Mouse (Mus musculus) urinary bladder, adult 2 months (tissue): Measurements from ENCODE around the gene Zbtb20. TPM values are rescaled to one million over a fixed set of nuclear protein-coding genes. Genes with fewer than 3 reads are reported as not detected.

Experiments used
- DNase-seq: peaks from one replicate; pipeline ENCODE4 v3.0.0; 2022; ENCODE audit warnings: low spot score
- polyA plus RNA-seq: library from polyadenylated mRNA; depleted of rRNA; stranded (reverse); fragments of >200 nt; gene quantifications from 2 replicates; pipeline ENCODE4 v1.2.3, GENCODE M21; 2012

Gene Zbtb20
- polyA plus RNA-seq, 1 experiment: 12.5 TPM

DNA sequence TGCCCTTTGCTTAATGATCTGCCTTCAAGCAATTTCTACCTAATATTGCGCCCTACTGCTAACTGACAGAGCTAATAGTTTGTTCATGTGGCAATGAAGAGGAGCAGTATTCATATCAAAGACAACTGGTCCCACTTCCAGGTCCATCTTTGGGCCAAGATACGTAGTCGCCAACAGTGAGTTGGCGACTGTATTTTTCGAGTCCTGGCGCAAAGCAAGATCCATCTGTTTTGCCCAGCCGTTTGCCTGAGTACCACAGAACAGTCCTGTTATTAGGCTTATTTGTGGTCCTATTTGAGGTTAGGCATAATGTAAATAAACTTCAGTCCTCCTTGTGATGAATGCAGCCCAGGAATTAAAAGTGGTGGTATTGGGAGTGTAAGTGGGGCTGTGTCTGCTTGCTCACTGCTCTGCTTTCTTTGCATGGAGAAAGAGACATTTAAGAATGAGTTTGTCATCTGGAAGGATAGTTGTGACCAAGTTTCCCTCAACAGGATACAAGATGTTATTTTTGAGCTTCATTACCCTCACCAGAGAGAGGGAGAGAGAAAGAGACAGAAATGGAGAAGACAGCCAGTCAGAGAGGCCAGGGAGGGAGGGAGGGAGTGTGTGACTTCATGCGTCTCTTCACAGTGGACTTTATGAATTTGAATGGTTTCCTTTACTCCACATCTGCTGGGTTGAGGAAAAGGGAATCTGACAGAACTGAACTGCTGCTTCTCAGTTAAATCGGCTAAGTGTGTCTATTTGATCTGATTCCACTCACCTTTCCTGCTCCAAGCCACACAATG, 315.6 kb downstream of the Zbtb20 start:
- no peak for DNase-seq

DNA sequence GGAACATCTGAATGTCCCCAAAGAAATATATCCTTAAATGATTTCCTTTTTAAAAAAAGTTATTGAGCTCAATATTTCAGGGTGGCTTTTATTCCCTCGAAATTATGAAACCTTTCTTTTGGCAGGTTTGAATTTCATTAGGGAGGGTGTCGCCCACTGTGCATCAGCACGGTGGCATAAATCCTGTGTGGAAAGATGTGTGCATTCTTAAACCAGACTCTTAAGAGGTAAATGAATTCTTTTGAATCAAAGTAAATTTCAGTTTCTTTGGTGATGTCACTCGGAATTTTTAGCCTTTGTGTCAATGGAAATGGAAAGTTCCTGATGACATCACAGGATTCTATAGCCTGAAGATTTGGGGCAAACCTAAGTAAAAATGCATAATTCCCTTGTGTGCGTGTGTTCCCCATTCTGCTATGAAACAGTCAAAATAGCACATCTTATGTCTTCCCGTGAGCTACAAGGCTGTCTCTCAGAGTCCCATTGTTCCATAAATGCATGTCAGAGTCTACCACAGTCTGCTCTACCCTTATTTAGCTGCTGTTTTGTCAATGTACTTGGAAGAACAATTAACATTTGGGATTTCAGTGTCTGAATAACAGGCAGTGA, 318.1 kb downstream of the Zbtb20 start:
- DNase-seq: no peak

- DNase-seq: no peak
Observed at GRCm38 (mm10) chr16:43217336-43218006, 341.8 kb downstream of the Zbtb20 start.

GRCm38 (mm10) chr16:43219367-43219766, 343.7 kb downstream of the Zbtb20 start:
- DNase-seq: no peak

GRCm38 (mm10) chr16:43221313-43221712, 345.6 kb downstream of the Zbtb20 start:
- DNase-seq: no peak

DNA sequence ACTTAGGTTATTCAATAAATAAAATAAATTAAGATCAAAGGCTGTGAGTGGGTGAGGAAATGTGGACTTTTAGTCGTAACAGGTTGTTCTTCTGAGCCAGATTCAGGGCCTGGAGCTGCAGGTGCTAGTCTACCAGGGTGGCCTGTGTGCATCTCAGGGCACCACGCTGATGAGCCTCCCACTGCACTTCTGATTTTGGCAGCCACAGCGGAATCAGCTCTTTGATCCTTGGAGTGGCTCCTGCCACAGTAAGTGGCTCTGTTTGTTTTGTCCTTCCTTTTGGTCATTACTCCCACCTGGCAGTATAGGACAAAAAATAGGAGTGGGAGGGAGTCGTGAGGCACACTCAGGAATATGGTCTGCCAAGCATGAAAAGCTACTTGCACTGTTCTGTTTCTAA, 354.6 kb downstream of the Zbtb20 start:
- no peak for DNase-seq

DNA sequence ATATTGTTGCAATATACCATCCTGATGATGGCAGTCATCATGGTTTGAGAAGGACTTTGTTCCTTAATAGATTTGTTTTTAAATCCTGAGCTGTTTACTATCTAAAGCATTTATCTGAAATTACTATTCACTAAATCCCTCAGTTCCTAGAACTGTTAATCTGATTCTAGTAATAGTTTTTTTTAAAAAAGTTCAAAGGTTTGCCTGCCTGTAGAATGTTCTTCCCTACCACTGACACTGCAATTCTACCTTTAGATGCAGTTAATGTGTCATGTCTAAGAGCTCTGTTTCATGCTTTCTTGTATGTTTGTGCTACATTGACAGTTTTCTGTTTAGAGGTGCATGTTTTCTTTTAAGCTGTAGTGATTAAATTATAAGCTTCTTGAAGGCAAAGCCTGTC, 358.6 kb downstream of the Zbtb20 start:
- DNase-seq: no peak

- DNase-seq: no peak
Observed at GRCm38 (mm10) chr16:43235317-43235716, 359.6 kb downstream of the Zbtb20 start.

DNA sequence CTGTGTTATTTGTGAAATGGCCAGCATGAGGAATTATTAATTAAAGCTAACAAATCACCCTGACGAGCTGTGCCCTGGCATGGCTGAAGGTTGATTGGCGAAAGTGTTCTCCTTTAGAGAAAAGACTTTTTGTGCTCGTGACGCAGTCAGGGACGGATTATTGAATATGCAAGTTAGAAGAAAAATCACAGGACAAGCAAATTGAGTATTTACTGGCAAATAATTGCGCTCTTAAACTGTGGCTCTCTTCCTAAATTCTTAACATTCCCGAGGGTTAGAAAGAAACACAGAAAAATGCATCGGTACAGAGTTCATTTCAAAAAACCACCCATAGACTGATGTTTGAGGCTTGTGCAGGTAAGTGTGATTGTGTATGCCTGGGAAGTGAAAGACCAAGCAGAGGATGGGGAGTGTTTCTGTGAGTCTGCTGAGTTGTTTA, 360.1 kb downstream of the Zbtb20 start:
- no peak for DNase-seq

- DNase-seq: no peak
Observed at GRCm38 (mm10) chr16:43237551-43237950, 361.9 kb downstream of the Zbtb20 start.

DNA sequence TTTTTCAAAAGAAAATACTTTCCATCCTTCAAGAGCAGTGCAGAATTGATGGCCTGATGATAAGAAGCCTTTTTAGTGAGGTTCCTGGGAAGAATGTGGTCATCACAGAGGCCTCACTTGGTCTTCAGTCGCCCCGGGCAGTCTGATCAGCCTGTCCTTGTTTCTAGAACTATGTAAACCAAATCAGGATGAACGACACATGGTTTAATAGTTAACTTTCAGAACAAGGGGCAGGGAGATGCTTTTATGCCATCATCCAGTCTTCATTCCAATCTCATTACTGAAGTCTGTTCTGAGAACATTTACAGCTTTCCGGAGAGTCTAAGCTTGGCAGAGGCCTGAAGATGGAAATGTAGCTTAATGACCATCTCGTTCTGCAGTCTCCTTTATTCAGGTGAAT, 371.3 kb downstream of the Zbtb20 start:
- DNase-seq: no peak

- no peak for DNase-seq
Observed at GRCm38 (mm10) chr16:43253077-43253476, 377.4 kb downstream of the Zbtb20 start.

GRCm38 (mm10) chr16:43253746-43254145, 378.1 kb downstream of the Zbtb20 start:
- DNase-seq: no peak

DNA sequence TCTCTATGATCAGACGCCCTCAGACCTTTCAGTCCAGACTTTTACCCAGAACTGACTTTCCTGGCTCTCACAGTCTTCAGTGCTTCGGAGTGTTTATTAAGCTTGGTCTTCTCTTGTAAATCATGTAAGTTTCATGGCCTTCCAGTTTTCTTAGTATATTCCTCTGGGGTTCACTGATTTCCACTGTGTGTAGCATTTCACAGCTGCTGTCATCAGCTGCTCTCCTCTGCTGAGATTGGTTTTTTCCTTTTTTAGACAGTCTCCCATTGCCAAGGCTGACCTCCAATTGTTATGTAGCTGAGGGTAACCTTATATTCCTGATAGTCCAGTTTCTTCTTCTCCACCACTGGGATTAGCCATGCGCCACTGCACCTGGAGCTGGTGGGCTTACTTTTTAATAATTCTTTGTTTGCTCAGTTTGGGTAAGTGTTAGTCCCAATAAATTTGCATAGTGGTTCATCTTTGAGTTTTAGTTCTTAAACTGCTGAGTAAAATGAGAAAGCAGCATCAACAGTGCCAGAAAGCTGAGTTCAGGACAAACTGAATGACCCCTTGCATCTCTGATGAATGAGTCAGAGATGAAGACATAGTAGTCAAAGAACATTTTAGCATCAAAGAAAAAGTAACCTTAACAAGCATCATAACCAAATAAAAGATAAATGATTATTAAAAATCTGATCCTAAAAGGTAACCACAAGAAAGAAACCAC, 380.7 kb downstream of the Zbtb20 start:
- no peak for DNase-seq

GRCm38 (mm10) chr16:43256900-43257281, 381.2 kb downstream of the Zbtb20 start:
- DNase-seq: no peak

GRCm38 (mm10) chr16:43259466-43259865, 383.8 kb downstream of the Zbtb20 start:
- DNase-seq: no peak

- DNase-seq: no peak
Observed at GRCm38 (mm10) chr16:43260862-43261261, 385.2 kb downstream of the Zbtb20 start.

DNA sequence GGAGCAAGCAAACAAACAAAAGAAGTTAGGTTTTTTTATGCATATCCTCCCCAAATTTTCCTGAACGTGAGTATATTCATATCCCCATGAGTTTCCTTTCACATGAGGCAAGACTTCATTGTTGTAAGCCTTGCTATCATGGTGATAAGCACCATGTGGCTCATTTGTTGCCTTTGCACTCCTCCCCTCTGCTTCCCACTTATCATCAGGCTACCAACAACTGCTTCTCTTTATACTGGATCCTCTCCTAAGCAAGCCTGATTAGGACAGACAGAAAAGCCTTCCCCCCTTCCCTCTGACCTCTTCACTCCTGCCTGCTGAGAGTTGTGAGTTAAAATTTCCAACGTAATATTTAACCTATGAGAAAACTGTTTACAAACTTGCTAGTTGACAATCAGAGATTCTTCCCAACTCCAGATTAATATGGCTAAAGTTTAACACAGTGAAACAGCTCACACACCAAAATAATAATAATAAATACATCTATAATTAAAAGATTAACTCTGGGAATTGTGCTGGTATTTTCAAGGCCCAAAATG, 398.4 kb downstream of the Zbtb20 start:
- DNase-seq: no peak

DNA sequence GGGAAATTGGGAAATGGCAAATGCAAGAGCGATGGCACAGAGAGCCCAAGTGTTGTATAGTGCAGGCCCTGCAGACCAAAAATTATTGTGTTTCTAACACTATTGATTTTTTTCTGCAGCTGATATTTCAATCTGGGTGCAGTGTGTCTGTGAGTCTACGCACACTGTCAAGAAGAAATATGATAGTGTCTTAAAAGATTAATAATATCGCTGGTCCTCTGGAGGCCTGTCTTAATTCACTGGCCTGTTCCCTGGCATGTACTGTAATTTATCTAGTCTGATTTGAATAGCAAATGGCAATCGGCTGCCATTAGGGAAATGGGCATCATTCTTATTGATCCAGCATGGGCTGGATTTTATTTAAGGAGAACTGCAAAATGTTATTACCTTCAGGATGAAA, 401.1 kb downstream of the Zbtb20 start:
- no peak for DNase-seq

GRCm38 (mm10) chr16:43286319-43286718, 410.6 kb downstream of the Zbtb20 start:
- DNase-seq: no peak

DNA sequence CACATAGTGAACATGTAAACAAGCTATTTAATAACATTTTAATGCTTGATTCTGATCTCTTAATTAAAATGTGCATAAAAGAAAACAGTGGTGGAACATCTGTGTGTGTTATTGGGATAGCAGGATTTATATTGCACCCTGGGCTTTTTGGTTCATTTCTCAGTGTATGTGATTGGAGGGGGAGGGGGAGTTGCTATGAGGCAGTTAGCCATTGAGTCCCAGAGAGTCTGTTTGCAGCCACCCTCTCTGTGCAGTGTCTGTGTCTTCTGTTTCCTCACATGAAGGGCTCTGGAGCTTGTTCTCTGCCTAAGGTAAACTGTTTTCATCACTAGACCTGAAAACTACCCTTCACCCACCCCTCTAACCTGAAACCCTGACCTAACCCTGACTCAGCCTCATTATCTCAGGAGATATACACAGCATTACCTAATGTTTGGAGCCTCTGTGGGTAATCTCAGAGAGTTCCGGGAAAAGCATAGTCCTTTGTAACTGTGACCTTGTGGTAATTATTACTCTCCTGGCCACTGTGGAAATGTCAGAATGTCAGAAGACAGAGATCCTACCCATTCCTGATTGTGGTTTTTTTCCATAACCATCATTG, 411.2 kb downstream of the Zbtb20 start:
- DNase-seq: no peak

DNA sequence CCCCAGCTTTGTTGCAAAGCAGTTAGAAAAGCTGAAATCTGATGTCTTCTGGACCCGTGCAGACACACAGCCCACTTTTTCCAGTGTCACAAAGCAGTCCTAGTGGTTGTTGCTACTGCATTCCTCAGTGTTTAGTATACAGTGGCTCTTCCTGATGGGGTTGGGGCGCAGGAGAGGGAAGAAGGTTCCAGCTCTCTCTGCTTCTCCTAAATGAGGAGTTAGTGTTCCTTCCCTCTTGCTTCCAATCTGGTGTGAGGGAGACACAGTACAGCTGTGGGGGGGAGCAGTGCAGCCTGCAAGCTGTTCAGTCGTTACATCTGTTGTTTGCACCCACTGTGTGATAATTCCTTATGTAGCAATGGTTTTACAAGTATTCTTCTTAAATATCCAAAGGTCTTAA, 415.7 kb downstream of the Zbtb20 start:
- DNase-seq: no peak
